Mouse (Mus musculus) effector memory CD4-positive, alpha-beta T cell, adult 5 months (primary cell): ENCODE measurements around the gene Nadsyn1. TPM values are rescaled to one million over a fixed set of nuclear protein-coding genes. Genes with fewer than 3 reads are reported as not detected.

ENCODE experiments used
- polyA plus RNA-seq: library from polyadenylated mRNA; unstranded; fragments of 100-300 nt; shearing (Covaris generic); gene quantifications from one replicate; pipeline ENCODE4 v1.2.1, GENCODE M21; 2017

The Nadsyn1 gene
- polyA plus RNA-seq = 13.3 TPM

DNA sequence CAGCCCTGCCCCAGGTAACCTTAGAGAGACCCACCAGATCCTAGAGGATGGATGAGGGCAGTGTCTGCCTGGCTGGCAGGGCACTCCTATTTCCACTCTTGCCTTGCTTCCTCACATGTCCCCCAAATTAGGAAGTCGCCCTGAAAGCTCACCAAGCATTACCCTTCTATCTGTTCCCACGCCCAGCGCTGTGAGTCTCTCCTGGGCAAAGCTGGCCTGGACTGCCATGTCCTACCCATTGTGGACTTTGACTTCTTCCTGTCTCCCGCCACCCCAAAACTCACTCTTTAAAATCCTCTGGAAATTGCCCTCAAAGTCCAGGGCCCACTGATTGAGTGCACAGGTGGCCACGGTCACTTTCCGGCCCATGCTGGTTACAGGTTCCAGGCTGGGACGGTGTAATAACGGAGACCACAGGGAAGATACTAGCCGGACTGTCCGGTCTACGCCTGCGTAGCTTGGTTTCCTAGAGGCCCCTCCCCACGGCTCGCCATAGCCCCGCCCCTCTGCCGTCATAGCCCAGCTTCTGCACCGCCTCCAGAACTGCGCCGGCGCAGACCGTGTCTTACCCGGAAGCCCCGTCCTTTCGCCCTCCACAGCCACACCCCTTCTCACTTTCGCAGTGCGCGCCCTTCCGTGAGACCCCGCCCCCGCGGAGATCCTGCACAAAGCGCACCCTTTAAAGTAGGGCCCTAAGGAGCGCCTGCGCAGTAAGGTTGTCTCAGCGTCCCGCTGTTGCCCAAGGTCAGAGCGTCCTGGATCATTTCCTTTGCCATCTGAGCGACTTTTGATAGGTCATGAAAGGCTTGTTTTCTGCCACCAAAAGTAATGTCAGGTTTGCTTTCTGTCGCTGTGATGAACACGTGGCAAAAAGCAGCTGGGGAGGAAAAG is at the start of gene Nadsyn1, which contains the start of gene Dhcr7:
TSS of gene Nadsyn1 (minus strand) at position 475 of the 891 bp plus-strand sequence.
TSS of gene Dhcr7 (plus strand) at position 771 of the 891 bp plus-strand sequence.

GRCm38 (mm10) chr7:143866538-143866937 is 43.9 kb upstream of the Nadsyn1 start, which contains the start of gene Gm498:
Gene Gm498, plus strand, starts transcription at chr7:143866838.

DNA sequence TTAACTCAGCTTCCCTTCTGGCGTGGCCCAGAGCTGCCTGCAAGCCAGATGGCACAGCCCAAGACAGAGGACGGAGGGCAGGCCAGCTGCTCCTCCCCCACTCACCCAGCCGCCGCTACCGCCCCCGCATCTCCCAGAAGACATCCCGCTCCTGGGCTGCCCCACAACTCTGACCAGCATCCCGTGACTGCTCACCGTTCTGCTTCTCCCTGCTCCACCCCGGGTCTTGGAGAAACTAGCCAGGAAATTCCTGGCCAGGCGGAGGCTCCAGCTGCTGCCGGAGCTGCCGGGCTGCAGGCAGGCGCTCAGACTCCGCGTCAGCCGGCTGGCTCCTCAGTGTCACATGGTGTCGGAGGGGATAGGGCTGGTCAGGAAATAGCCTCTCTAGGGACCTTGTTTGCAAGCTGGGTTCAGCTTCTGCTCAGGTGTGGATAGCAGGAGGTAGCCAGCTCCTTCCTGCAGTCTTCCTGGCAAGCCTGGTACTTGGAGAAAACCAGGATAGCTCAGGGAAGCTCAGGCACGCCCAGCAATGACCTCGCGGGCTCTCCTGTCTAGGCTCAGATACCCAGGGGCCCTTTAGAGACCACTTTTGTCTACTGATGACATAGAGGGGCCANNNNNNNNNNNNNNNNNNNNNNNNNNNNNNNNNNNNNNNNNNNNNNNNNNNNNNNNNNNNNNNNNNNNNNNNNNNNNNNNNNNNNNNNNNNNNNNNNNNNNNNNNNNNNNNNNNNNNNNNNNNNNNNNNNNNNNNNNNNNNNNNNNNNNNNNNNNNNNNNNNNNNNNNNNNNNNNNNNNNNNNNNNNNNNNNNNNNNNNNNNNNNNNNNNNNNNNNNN is 38.4 kb downstream of the Nadsyn1 start, which contains the start of gene Mrgpre:
TSS of gene Mrgpre (minus strand) at position 505 of the 834 bp plus-strand sequence.

DNA sequence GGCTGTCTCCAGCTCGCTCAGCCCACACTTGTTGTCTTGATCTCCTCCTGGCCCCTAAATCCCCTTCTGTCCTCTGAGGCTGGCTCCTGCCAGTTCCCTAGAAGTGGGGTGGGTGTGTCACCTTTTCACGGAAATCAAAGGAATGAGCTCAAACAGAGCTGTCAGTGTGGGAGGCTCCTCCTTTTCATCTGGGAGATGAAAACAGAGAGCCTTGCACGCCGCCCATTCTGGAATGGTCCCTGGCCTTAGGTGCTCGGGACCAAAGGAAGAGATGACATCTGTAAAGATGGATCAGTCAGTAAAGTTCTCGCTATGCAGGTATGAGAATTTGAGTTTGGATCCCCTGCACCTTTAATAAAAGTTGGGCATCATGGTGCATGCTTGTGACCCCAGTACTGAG is 55.8 kb downstream of the Nadsyn1 start, which contains the start of gene Mrgprg:
TSS of gene Mrgprg (minus strand) at position 101 of the 400 bp plus-strand sequence.

DNA sequence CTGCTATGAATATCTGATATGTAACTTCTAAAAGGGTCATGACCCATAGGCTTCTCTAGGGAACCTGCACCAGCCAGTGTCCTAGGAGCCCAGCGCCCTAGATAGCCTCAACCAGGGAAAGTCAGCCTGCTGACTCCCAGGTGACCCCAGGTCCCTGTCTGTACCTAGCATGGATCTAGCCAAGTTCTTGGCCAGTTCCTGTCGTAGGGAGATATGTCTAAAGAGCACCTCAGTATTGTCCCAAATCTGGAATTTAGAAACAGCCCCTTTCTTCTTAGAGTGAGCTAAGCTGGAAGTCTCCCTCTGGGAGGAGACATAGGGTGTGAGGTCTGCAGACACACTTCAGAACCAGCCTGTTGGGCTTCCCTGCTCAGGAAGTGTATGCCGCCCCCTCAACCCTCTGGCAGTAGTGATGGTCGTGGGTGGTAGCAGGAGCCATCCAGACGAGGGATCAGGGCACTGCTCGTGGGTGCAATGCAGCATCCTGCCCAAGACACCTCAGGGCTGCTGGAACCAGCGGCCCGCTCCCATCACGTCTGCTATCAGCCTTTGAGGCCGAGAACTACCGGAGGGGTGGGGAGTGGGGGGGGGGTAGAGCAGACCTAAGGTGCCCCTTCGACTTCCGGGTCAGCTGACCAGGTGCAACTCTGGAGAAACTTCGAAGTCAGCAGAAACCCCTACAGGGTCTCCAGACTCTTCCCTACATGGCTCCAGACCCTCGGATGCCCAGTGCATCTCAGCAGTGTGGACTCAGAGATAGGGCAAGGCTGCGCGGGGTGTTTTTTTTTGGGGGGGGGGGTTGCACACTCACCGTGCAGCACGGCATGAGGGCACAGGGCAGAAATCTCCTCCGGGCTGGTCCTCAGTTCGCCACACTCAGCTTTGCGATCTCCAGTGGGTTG is 66.3 kb downstream of the Nadsyn1 start, which contains the start of gene Osbpl5:
TSS of gene Osbpl5 (minus strand) at position 861 of the 902 bp plus-strand sequence.

Other genes starting within 250 kb of the Nadsyn1 start
- 44.2 TPM for gene Cars, start 222.8 kb downstream of the Nadsyn1 start, polyA plus RNA-seq
- gene Tnfrsf26, start 194.1 kb downstream of the Nadsyn1 start, polyA plus RNA-seq = 48.8 TPM
- gene Tnfrsf22, start 173.2 kb downstream of the Nadsyn1 start, polyA plus RNA-seq = 14.9 TPM
- gene Tnfrsf23, start 137.0 kb downstream of the Nadsyn1 start, polyA plus RNA-seq = 20.1 TPM
- 21.4 TPM for gene Osbpl5, start 65.9 kb downstream of the Nadsyn1 start, polyA plus RNA-seq
- gene Mrgprg, start 55.9 kb downstream of the Nadsyn1 start, polyA plus RNA-seq = not detected
- 1.1 TPM for gene Mrgpre, start 38.3 kb downstream of the Nadsyn1 start, polyA plus RNA-seq
- 14.6 TPM for gene Dhcr7, start 296 bp upstream of the Nadsyn1 start, polyA plus RNA-seq
- not detected for gene Gm498, start 44.0 kb upstream of the Nadsyn1 start, polyA plus RNA-seq
- gene Shank2, start 179.1 kb upstream of the Nadsyn1 start, polyA plus RNA-seq = not detected